Mouse (Mus musculus) lung, postnatal 10 days (tissue): ENCODE measurements at regions not wholly inside any gene's neighbourhood (a gene's known extent, or its start where the extent isn't known, plus 50 kb on each side); places are given as distances from the start of the nearest gene placed in this dataset.

Source experiments
- DNase-seq: peaks from one replicate; pipeline ENCODE4 v3.0.0; 2021

GRCm38 (mm10) chr11:92858170-92858569 is 239.7 kb upstream of the Car10 start:
- no peak for DNase-seq

- peak; percentile 65 for DNase-seq
Measured at GRCm38 (mm10) chr11:92889693-92890454, 208.0 kb upstream of the Car10 start.

GRCm38 (mm10) chr11:92899296-92899695 is 198.5 kb upstream of the Car10 start:
- no peak for DNase-seq
